Mouse (Mus musculus): ENCODE results near the gene Gm9817. TPM values are rescaled to one million over a fixed set of nuclear protein-coding genes. Genes with fewer than 3 reads are reported as not detected.
A peak's percentile ranks its signal among the peaks of the same experiment; 100 is the strongest.

The Gm9817 gene
- polyA plus RNA-seq, 1 experiment from 2014 or later: 0.05 TPM

DNA sequence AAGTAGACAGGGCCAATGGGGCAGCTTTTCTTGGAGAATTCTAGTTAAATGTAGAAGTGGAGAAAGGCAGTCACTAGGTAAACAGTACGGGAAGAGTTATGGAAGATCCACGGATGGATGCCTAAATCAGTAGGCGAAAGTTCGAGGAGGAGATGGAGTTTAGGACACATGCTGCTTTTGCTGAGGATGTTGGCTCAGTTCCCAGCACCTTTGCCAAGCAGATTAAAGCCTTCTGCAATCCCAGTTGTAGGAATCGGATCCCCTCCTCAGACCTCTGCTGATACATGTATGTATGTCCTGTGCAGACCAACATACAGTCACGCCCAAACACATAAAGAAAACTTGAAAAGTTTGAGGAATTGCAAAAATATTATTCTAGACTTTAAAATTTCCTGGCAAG lies 8.1 kb upstream of the Gm9817 start:
- Histone ChIP-seq H3K27ac (replicated peaks) (no peak overlapping the region), H3K4me1 (replicated peaks; ENCODE audit: control insufficient read depth, insufficient read depth) (no peaks in the 10 kb centered on the region), H3K9ac (ENCODE audit: low read length) (no peak overlapping the region), H3K4me2 (replicated peaks; ENCODE audit: low read depth) (no peak overlapping the region), H3K4me3 (ENCODE audit: low read depth, low read length) (no peak overlapping the region), H3K9me3 (ENCODE audit: control insufficient read depth, low read length) (no peaks in the 10 kb centered on the region), H3K36me3 (ENCODE audit: control insufficient read depth, insufficient read depth, low read length) (no peaks in the 10 kb centered on the region), H3K27me3 (ENCODE audit: control insufficient read depth, insufficient read depth, low read length) (no peaks in the 10 kb centered on the region)
- no peak for DNase-seq (ENCODE audit: low spot score)
- WGBS: 62% methylated on average over 6 of the region's 6 CpGs
- TF ChIP-seq CTCF (IDR thresholded peaks at IDR 0.05; ENCODE audit: low read depth): no peak
- TF ChIP-seq EP300 (optimal IDR thresholded peaks at IDR 0.05): no peak
- no peak for ATAC-seq (ENCODE audit: low FRiP score, low TSS enrichment)

DNA sequence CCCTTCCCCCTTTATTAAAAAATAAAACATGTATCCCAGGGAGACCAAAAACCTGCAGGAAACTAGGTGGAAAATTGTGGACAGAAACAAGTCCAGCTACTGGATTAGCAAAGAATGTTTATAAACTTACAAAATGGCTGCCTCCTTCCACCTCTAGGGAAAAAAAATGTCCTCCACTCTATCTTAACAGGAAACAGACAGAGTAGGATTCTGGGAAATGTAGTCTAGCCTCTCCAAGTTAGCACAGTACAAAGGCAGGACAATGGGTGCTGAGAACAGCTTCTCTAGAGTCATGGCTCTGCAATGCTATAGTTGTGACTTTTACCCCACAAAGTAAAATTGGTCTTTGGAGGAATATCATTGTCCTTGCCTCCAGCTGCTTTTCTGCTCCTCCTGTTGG lies 3.5 kb upstream of the Gm9817 start:
- no peak overlapping the region for H3K27ac ChIP-seq (replicated peaks)
- DNase-seq (ENCODE audit: low spot score) (no peak), ATAC-seq (ENCODE audit: low FRiP score, low TSS enrichment) (no peak)
- no peaks in the 10 kb centered on the region for H3K9me3 ChIP-seq (ENCODE audit: control insufficient read depth, low read length)
- H3K4me1 ChIP-seq (replicated peaks; ENCODE audit: control insufficient read depth, insufficient read depth): no peaks in the 10 kb centered on the region
- TF ChIP-seq CTCF (IDR thresholded peaks at IDR 0.05; ENCODE audit: low read depth): no peak
- no peak for TF ChIP-seq EP300 (optimal IDR thresholded peaks at IDR 0.05)
- H3K27me3 ChIP-seq (ENCODE audit: control insufficient read depth, insufficient read depth, low read length): no peaks in the 10 kb centered on the region
- no peaks in the 10 kb centered on the region for H3K36me3 ChIP-seq (ENCODE audit: control insufficient read depth, insufficient read depth, low read length)
- H3K4me2 ChIP-seq (replicated peaks; ENCODE audit: low read depth): no peak overlapping the region
- H3K9ac ChIP-seq (ENCODE audit: low read length): no peak overlapping the region
- H3K4me3 ChIP-seq (ENCODE audit: low read depth, low read length): no peak overlapping the region

GRCm38 (mm10) chr13:45075715-45076114 lies 2.8 kb upstream of the Gm9817 start:
- Histone ChIP-seq H3K9me3 (ENCODE audit: control insufficient read depth, low read length) (no peaks in the 10 kb centered on the region), H3K27ac (replicated peaks) (no peak overlapping the region), H3K4me2 (replicated peaks; ENCODE audit: low read depth) (no peak overlapping the region), H3K9ac (ENCODE audit: low read length) (no peak overlapping the region), H3K27me3 (ENCODE audit: control insufficient read depth, insufficient read depth, low read length) (no peaks in the 10 kb centered on the region), H3K4me1 (replicated peaks; ENCODE audit: control insufficient read depth, insufficient read depth) (no peaks in the 10 kb centered on the region), H3K36me3 (ENCODE audit: control insufficient read depth, insufficient read depth, low read length) (no peaks in the 10 kb centered on the region), H3K4me3 (ENCODE audit: low read depth, low read length) (no peak overlapping the region)
- ATAC-seq (ENCODE audit: low FRiP score, low TSS enrichment) (no peak), DNase-seq (ENCODE audit: low spot score) (no peak)
- WGBS: 97% methylated on average over 2 of the region's 2 CpGs
- TF ChIP-seq CTCF (IDR thresholded peaks at IDR 0.05; ENCODE audit: low read depth): no peak
- no peak for TF ChIP-seq EP300 (optimal IDR thresholded peaks at IDR 0.05)

DNA sequence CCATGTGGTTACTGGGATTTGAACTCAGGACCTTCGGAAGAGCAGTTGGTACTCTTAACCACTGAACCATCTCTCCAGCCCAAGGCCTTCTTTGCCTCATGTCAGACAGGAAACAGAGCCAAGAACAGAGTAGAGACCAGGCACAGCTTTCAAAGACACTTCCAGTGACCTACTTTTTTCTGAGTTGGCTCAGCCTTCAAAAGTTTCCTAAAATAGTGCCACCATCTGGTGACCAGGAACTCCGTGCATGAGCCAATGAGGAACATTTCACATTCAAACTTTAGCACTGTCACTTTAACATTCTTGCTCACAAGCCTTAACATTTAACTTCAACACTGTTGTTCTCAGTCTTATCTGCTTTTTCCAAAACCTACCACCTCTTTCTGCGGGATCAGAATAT lies 2.3 kb downstream of the Gm9817 start:
- no peak for DNase-seq (ENCODE audit: low spot score)
- TF ChIP-seq EP300 (optimal IDR thresholded peaks at IDR 0.05): no peak
- no peak for TF ChIP-seq CTCF (IDR thresholded peaks at IDR 0.05; ENCODE audit: low read depth)
- WGBS: 94% methylated on average over 3 of the region's 3 CpGs

DNA sequence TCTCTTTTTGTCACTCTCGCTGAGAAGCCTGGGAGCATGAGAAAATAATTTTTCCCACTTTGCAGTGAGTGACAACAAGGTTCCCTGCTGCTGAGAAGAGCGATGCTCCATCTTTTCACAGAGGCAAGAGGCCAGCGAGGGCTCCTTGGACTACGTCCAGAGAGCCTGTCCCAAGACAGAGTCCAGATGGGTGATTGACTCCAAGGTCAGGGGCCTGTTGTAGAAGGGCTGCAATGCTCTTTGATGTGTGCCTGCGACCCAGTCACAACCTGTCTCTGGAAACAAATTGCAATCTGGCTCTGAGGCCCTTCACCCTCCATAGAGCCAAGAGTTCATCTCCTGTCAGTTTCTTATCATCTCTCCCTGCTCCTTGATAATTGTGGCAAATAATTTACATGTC lies 5.2 kb downstream of the Gm9817 start:
- no peaks in the 10 kb centered on the region for H3K27me3 ChIP-seq (ENCODE audit: control insufficient read depth, insufficient read depth, low read length)
- no peak overlapping the region for H3K9ac ChIP-seq (ENCODE audit: low read length)
- no peak overlapping the region for H3K27ac ChIP-seq (replicated peaks)
- no peaks in the 10 kb centered on the region for H3K4me1 ChIP-seq (replicated peaks; ENCODE audit: control insufficient read depth, insufficient read depth)
- H3K4me3 ChIP-seq (ENCODE audit: low read depth, low read length): no peak overlapping the region
- no peak for TF ChIP-seq EP300 (optimal IDR thresholded peaks at IDR 0.05)
- TF ChIP-seq CTCF (IDR thresholded peaks at IDR 0.05; ENCODE audit: low read depth): no peak
- WGBS: 30% methylated on average over 5 of the region's 5 CpGs
- ATAC-seq (ENCODE audit: low FRiP score, low TSS enrichment) (no peak), DNase-seq (ENCODE audit: low spot score) (no peak)
- H3K36me3 ChIP-seq (ENCODE audit: control insufficient read depth, insufficient read depth, low read length): no peaks in the 10 kb centered on the region
- H3K9me3 ChIP-seq (ENCODE audit: control insufficient read depth, low read length): no peaks in the 10 kb centered on the region
- no peak overlapping the region for H3K4me2 ChIP-seq (replicated peaks; ENCODE audit: low read depth)

More for the DNA sequence above, 2.3 kb downstream of the Gm9817 start:
- H3K27ac ChIP-seq (replicated peaks): no peak overlapping the region
- H3K4me1 ChIP-seq (replicated peaks; ENCODE audit: control insufficient read depth, insufficient read depth): no peaks in the 10 kb centered on the region
- H3K36me3 ChIP-seq (ENCODE audit: control insufficient read depth, insufficient read depth, low read length): no peaks in the 10 kb centered on the region
- H3K4me3 ChIP-seq (ENCODE audit: low read depth, low read length): no peak overlapping the region
- H3K27me3 ChIP-seq (ENCODE audit: control insufficient read depth, insufficient read depth, low read length): no peaks in the 10 kb centered on the region
- no peak overlapping the region for H3K4me2 ChIP-seq (replicated peaks; ENCODE audit: low read depth)
- H3K9me3 ChIP-seq (ENCODE audit: control insufficient read depth, low read length): no peaks in the 10 kb centered on the region
- no peak overlapping the region for H3K9ac ChIP-seq (ENCODE audit: low read length)
- no peak for ATAC-seq (ENCODE audit: low FRiP score, low TSS enrichment)

DNA sequence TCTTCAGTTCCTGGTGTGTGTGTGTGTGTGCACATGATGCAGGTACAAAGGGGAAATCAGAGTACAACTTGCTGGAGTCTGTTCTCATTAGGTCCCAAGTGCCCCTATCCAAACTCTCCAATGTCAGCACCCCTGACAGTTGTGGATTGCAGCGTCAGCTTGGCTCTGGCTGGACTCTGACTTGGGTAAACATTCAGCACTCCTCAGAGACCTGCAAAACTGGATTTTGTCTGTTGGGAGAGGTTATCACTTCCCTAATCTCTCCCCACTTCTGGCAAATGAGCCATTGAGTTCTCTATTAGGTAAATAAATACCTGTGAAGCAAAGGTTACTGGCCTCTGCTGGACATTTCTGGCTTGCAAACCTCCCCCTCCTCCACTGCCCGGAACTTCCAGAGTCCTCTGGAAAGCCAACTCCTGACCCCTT lies 10.3 kb downstream of the Gm9817 start:
- DNase-seq (ENCODE audit: low spot score): peak; percentile 71
- no peaks in the 10 kb centered on the region for H3K9me3 ChIP-seq (ENCODE audit: control insufficient read depth, low read length)
- peak; percentile 96 for ATAC-seq (ENCODE audit: low FRiP score, low TSS enrichment)
- H3K4me1 ChIP-seq (replicated peaks; ENCODE audit: control insufficient read depth, insufficient read depth): peaks cover 2% of the 10 kb centered on the region; the same call in 1 of the 2 replicates
- no peaks in the 10 kb centered on the region for H3K27me3 ChIP-seq (ENCODE audit: control insufficient read depth, insufficient read depth, low read length)
- no peak overlapping the region for H3K4me2 ChIP-seq (replicated peaks; ENCODE audit: low read depth)
- 25% methylated on average over 2 of the region's 2 CpGs for WGBS
- H3K36me3 ChIP-seq (ENCODE audit: control insufficient read depth, insufficient read depth, low read length): no peaks in the 10 kb centered on the region
- peak overlapping the region; percentile 58 for H3K27ac ChIP-seq (replicated peaks)
- H3K9ac ChIP-seq (ENCODE audit: low read length): no peak overlapping the region
- TF ChIP-seq CTCF (IDR thresholded peaks at IDR 0.05; ENCODE audit: low read depth): peak; percentile 25; the same call in 1 of the 2 replicates
- no peak for TF ChIP-seq EP300 (optimal IDR thresholded peaks at IDR 0.05)
- H3K4me3 ChIP-seq (ENCODE audit: low read depth, low read length): no peak overlapping the region
